Mouse (Mus musculus) common myeloid progenitor, adult 5-6 weeks (primary cell): ENCODE data around the gene Vasp. TPM values are rescaled to one million over a fixed set of nuclear protein-coding genes. Genes with fewer than 3 reads are reported as not detected.
A peak's percentile ranks its signal among the peaks of the same experiment; 100 is the strongest.

ENCODE experiments used
- ATAC-seq: replicated peaks from 2 replicates; pipeline ENCODE4 v1.8.0; 2016; ENCODE audit warnings: low read depth, mild to moderate bottlenecking, moderate TSS enrichment, inconsistent platforms; ENCODE audit not compliant: poor library complexity, severe bottlenecking
- total RNA-seq: library from RNA; stranded (forward); fragments of 200-1000, 187-1606 nt; gene quantifications from 2 replicates; pipeline ENCODE4 v1.2.3, GENCODE M21; 2017

Gene Vasp
- total RNA-seq, 1 experiment from 2014 or later: 61.7 TPM

- no peak for ATAC-seq
These were observed 56.7 kb downstream of the Vasp start for GRCm38 (mm10) chr7:19214940-19215339.

- ATAC-seq: peak; percentile 24; the same call in 1 of the 2 replicates
These were observed 57.2 kb downstream of the Vasp start for GRCm38 (mm10) chr7:19214369-19214768.

- no peak for ATAC-seq
These were observed 58.2 kb downstream of the Vasp start for GRCm38 (mm10) chr7:19213385-19213784.

- ATAC-seq: no peak; the same call in 1 of the 2 replicates
These were observed 59.4 kb downstream of the Vasp start, which contains the start of gene Gpr4 for GRCm38 (mm10) chr7:19211996-19212755. Gpr4 (plus strand) TSS chr7:19212538.

- no peak for ATAC-seq
These were observed 60.5 kb downstream of the Vasp start for GRCm38 (mm10) chr7:19211041-19211675.

- ATAC-seq: no peak
These were observed 61.6 kb downstream of the Vasp start for GRCm38 (mm10) chr7:19210010-19210409.

- ATAC-seq: no peak
These were observed 62.1 kb downstream of the Vasp start for GRCm38 (mm10) chr7:19209494-19209893.

- ATAC-seq: 0 out of 2 replicates have a peak, but pooled peaks have one; percentile 26
These were observed 62.6 kb downstream of the Vasp start for GRCm38 (mm10) chr7:19208944-19209472.

GRCm38 (mm10) chr7:19208201-19208910, 63.3 kb downstream of the Vasp start:
- ATAC-seq: no peak

Other genes starting within 250 kb of the Vasp start
- 0.50 TPM in 1 of 2 replicates, not detected in the other for gene Foxa3, start 248.3 kb downstream of the Vasp start, total RNA-seq
- gene Sympk, start 247.4 kb downstream of the Vasp start, total RNA-seq: 48.9 and 54.0 TPM in 2 replicates
- gene Rsph6a, start 217.1 kb downstream of the Vasp start, total RNA-seq: not detected in 2 replicates
- gene Dmwd, start 195.6 kb downstream of the Vasp start, total RNA-seq: 6.3 and 12.7 TPM in 2 replicates
- 0.32 TPM in 1 of 2 replicates, not detected in the other for gene Dmpk, start 188.0 kb downstream of the Vasp start, total RNA-seq
- gene Six5, start 177.2 kb downstream of the Vasp start, total RNA-seq: 3.1 and 5.1 TPM in 2 replicates
- gene Gm4969, start 153.4 kb downstream of the Vasp start, total RNA-seq: 0.68 and 1.5 TPM in 2 replicates
- gene Fbxo46, start 152.0 kb downstream of the Vasp start, total RNA-seq: 5.7 and 6.6 TPM in 2 replicates
- gene Qpctl, start 122.5 kb downstream of the Vasp start, total RNA-seq: 3.7 and 5.4 TPM in 2 replicates
- 73.5 and 79.5 TPM in 2 replicates for gene Snrpd2, start 122.1 kb downstream of the Vasp start, total RNA-seq
- not detected in 2 replicates for gene Gipr, start 105.7 kb downstream of the Vasp start, total RNA-seq
- gene Eml2, start 95.4 kb downstream of the Vasp start, total RNA-seq: 10.6 and 15.9 TPM in 2 replicates
- gene Gpr4, start 59.3 kb downstream of the Vasp start, total RNA-seq: not detected in 2 replicates
- 22.4 and 24.0 TPM in 2 replicates for gene Opa3, start 43.5 kb downstream of the Vasp start, total RNA-seq
- not detected in 2 replicates for gene Ppm1n, start 8.2 kb upstream of the Vasp start, total RNA-seq
- gene Rtn2, start 10.8 kb upstream of the Vasp start, total RNA-seq: 0.14 TPM in 1 of 2 replicates, not detected in the other
- gene Fosb, start 38.2 kb upstream of the Vasp start, total RNA-seq: 61.8 and 98.3 TPM in 2 replicates
- 17.1 and 18.9 TPM in 2 replicates for gene Ercc1, start 73.0 kb upstream of the Vasp start, total RNA-seq
- 23.2 and 27.6 TPM in 2 replicates for gene Cd3eap, start 87.7 kb upstream of the Vasp start, total RNA-seq
- 0.82 and 0.96 TPM in 2 replicates for gene Ppp1r13l, start 87.9 kb upstream of the Vasp start, total RNA-seq
- 25.8 and 30.3 TPM in 2 replicates for gene Ercc2, start 110.2 kb upstream of the Vasp start, total RNA-seq
- not detected in 2 replicates for gene Klc3, start 132.3 kb upstream of the Vasp start, total RNA-seq
- gene Ckm, start 133.0 kb upstream of the Vasp start, total RNA-seq: 1.5 and 3.6 TPM in 2 replicates
- 4.6 and 7.7 TPM in 2 replicates for gene Mark4, start 187.0 kb upstream of the Vasp start, total RNA-seq
- gene Exoc3l2, start 191.5 kb upstream of the Vasp start, total RNA-seq: 3.1 and 4.2 TPM in 2 replicates
- 2.6 and 2.8 TPM in 2 replicates for gene Bloc1s3, start 236.6 kb upstream of the Vasp start, total RNA-seq
- gene Trappc6a, start 236.6 kb upstream of the Vasp start, total RNA-seq: 33.6 and 43.7 TPM in 2 replicates
- gene Nkpd1, start 246.0 kb upstream of the Vasp start, total RNA-seq: 0.27 and 0.68 TPM in 2 replicates